Mouse (Mus musculus) embryonic fibroblast, embryonic 13.5 days (primary cell): ENCODE data around the gene Slc6a9.

Source experiments
- CTCF ChIP-seq: IDR thresholded peaks from 2 replicates; pipeline ENCODE4 v1.5.1; 2011; ENCODE audit warnings: mild to moderate bottlenecking, control low read depth, low read length, moderate library complexity, borderline replicate concordance; ENCODE audit not compliant: insufficient read depth
- POLR2A ChIP-seq: IDR thresholded peaks from 2 replicates; pipeline ENCODE4 v1.6.1; 2011; ENCODE audit warnings: low read depth, mild to moderate bottlenecking, control low read depth, low read length, moderate library complexity

- no peak for TF ChIP-seq CTCF
- no peak for TF ChIP-seq POLR2A
Observed at GRCm38 (mm10) chr4:117878301-117878700, 44.0 kb downstream of the Slc6a9 start.
